Mouse (Mus musculus) thymus, adult 2 months (tissue): ENCODE measurements around the gene Pde10a. TPM values are rescaled to one million over a fixed set of nuclear protein-coding genes. Genes with fewer than 3 reads are reported as not detected.

Source experiments
- DNase-seq: peaks from one replicate; pipeline ENCODE4 v3.0.0; 2021
- H3K27ac ChIP-seq: fragments of 200-500 bp; 2 replicates; pipeline ENCODE4 v1.5.1; 2012; ENCODE audit warnings: low read length, control low read depth; ENCODE audit not compliant: control insufficient read depth, insufficient read depth
- H3K27me3 ChIP-seq: fragments of 200-500 bp; 2 replicates; pipeline ENCODE4 v1.6.1; 2012; ENCODE audit warnings: mild to moderate bottlenecking, low read length, moderate library complexity, mixed read lengths; ENCODE audit not compliant: control insufficient read depth, insufficient read depth
- H3K36me3 ChIP-seq: fragments of 200-500 bp; 2 replicates; pipeline ENCODE4 v1.6.1; 2012; ENCODE audit warnings: mild to moderate bottlenecking, low read length, moderate library complexity; ENCODE audit not compliant: control insufficient read depth, insufficient read depth
- H3K4me1 ChIP-seq: fragments of 200-500 bp; replicated peaks from 2 replicates; pipeline ENCODE4 v1.6.1; 2012; ENCODE audit warnings: low read length; ENCODE audit not compliant: control insufficient read depth, insufficient read depth
- H3K4me3 ChIP-seq: fragments of 200-500 bp; 2 replicates; pipeline ENCODE4 v1.5.1; 2012; ENCODE audit warnings: mild to moderate bottlenecking, low read length, control low read depth, moderate library complexity; ENCODE audit not compliant: control insufficient read depth, insufficient read depth
- CTCF ChIP-seq: fragments of 200-500 bp; IDR thresholded peaks from 2 replicates; pipeline ENCODE4 v1.5.1; 2012; ENCODE audit warnings: mild to moderate bottlenecking, control low read depth, low read length, moderate library complexity, borderline replicate concordance; ENCODE audit not compliant: control insufficient read depth, poor library complexity, insufficient read depth; ENCODE audit errors: extremely low read depth
- POLR2A ChIP-seq: fragments of 200-500 bp; IDR thresholded peaks from 2 replicates; pipeline ENCODE4 v1.6.1; 2012; ENCODE audit warnings: mild to moderate bottlenecking, low read length, control low read depth, moderate library complexity; ENCODE audit not compliant: control insufficient read depth, poor library complexity, insufficient read depth; ENCODE audit errors: extremely low read depth
- WGBS: fragments of 180-500 bp; shearing (Covaris S2); methylation state at CpG from one replicate; pipeline ENCODE4 v1.1.7; 2018; 5-methylcytosine and 5-hydroxymethylcytosine counted together
- polyA plus RNA-seq: library from polyadenylated mRNA; depleted of rRNA; stranded (reverse); fragments of >200 nt; gene quantifications from 2 replicates; pipeline ENCODE4 v1.2.3, GENCODE M21; 2012

Pde10a gene
- polyA plus RNA-seq, 1 experiment = 4.8 TPM

DNA sequence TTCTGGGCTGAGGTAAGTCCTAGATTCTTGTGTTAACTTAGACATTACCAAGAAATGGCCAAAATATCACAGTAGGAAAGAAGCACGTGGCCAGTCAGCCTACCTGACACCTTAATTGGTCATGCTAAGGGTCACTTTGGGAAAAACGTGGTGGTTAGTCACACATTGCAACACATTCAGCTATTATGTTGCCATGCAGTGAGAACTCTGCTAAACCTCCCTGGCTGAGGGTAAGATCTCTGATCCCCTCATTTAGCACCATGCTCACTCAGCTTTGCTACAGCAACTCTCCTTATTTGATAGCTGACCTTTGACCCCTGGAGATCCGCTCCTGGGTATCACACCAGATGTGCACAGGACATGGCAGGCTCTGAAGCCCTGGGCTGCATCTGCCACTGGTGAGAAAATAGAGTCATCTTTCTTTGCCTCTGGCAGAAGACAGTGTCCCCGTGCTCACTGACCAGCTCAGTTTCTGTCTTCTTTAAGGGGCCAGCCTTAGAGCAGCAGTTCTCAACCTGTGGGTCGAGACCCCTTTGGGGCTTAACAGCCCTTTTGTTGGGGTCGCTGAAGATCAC lies 449.7 kb downstream of the Pde10a start:
- no peaks in the 10 kb centered on the region for H3K27me3 ChIP-seq
- no peaks in the 10 kb centered on the region for H3K36me3 ChIP-seq
- no peak overlapping the region for H3K4me3 ChIP-seq
- no peak overlapping the region for H3K27ac ChIP-seq
- 91% methylated on average over 6 of the region's 6 CpGs for WGBS
- TF ChIP-seq CTCF (no peak), POLR2A (no peak)
- no peaks in the 10 kb centered on the region for H3K4me1 ChIP-seq
- DNase-seq = no peak

DNA sequence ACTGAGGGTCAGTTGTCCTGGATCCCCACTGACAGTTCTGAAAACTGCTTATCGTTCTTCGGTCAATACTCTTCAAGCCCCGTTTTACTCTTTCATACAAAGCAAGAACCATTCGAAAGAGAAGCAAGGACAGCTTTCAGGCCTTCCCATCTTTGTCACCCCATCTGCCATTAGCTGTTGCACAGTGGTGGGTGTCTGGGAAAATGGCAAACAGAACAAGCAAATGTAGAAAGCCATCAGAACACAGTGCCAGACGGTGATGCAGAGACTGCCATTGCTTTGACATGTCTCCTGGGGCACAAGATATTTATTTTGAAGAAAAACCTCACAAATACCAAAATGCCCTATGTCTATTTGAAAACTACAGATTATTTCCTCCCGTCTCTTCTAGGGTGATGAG lies 451.6 kb downstream of the Pde10a start:
- no peak for TF ChIP-seq CTCF
- no peak for TF ChIP-seq POLR2A
- 92% methylated on average over 6 of the region's 6 CpGs for WGBS
- H3K27me3 ChIP-seq = no peaks in the 10 kb centered on the region
- H3K27ac ChIP-seq = no peak overlapping the region
- H3K4me3 ChIP-seq = no peak overlapping the region
- H3K36me3 ChIP-seq = no peaks in the 10 kb centered on the region
- no peak for DNase-seq
- no peaks in the 10 kb centered on the region for H3K4me1 ChIP-seq

DNA sequence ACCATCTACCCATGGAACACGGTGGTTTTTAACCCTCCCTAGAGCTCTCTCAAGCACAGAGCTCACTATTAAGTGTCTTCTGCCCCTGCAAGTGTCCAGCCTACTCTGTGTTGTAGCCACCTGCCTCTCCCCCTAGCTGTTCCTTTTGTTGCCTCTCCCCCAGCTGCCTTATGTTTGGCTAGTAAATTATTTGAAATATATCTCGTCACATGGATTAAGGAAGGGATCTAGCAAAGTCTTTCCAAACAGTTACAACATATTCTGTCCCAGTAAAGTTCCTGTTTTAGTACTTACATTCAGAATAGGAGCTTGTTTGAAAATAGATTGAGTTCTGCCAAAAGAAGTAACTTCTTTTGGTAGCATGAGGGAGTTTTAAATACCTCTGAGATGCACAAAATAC lies 452.1 kb downstream of the Pde10a start:
- no peaks in the 10 kb centered on the region for H3K4me1 ChIP-seq
- WGBS = 77% methylated on average over 2 of the region's 2 CpGs
- TF ChIP-seq CTCF = no peak
- no peak for TF ChIP-seq POLR2A
- no peak for DNase-seq
- H3K4me3 ChIP-seq = no peak overlapping the region
- H3K27ac ChIP-seq = no peak overlapping the region
- no peaks in the 10 kb centered on the region for H3K36me3 ChIP-seq
- no peaks in the 10 kb centered on the region for H3K27me3 ChIP-seq

GRCm38 (mm10) chr17:8983576-8983975 lies 458.4 kb downstream of the Pde10a start:
- Histone ChIP-seq H3K4me1 (0 out of 2 replicates have a peak, but pooled peaks cover 3% of the 10 kb centered on the region), H3K36me3 (no peaks in the 10 kb centered on the region), H3K27me3 (no peaks in the 10 kb centered on the region), H3K27ac (no peak overlapping the region), H3K4me3 (no peak overlapping the region)
- no peak for DNase-seq
- 93% methylated on average over 2 of the region's 2 CpGs for WGBS
- TF ChIP-seq POLR2A (no peak), CTCF (no peak)

- Histone ChIP-seq H3K4me1 (peaks cover 5% of the 10 kb centered on the region), H3K36me3 (no peaks in the 10 kb centered on the region), H3K4me3 (no peak overlapping the region), H3K27ac (no peak overlapping the region), H3K27me3 (no peaks in the 10 kb centered on the region)
- no peak for DNase-seq
- TF ChIP-seq CTCF (no peak), POLR2A (no peak)
- 92% methylated on average over 5 of the region's 5 CpGs for WGBS
Measured at GRCm38 (mm10) chr17:8985714-8986113, 460.5 kb downstream of the Pde10a start.

DNA sequence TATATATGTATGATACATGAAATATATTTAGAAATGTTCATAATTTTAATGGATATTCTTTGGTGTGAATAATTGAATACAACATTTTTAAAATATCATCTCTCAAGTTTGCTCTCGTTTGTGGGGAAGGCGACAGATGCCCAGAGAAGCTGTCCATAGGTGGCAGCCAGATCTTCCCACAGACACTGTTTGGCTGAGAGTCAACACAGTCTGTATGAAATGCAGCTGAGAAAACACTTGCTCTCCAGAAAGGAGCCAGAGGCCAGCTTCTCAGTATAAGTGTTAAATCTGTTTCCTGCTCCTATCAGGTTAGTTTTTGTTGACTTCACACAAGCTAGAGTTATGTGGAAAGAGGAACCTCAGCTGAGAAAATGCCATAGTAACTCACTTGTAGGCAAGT lies 461.4 kb downstream of the Pde10a start:
- Histone ChIP-seq H3K27ac (no peak overlapping the region), H3K36me3 (no peaks in the 10 kb centered on the region), H3K27me3 (no peaks in the 10 kb centered on the region), H3K4me1 (peaks cover 5% of the 10 kb centered on the region), H3K4me3 (no peak overlapping the region)
- TF ChIP-seq CTCF = no peak
- no peak for TF ChIP-seq POLR2A
- DNase-seq = no peak
- 65% methylated on average over 2 of the region's 2 CpGs for WGBS

DNA sequence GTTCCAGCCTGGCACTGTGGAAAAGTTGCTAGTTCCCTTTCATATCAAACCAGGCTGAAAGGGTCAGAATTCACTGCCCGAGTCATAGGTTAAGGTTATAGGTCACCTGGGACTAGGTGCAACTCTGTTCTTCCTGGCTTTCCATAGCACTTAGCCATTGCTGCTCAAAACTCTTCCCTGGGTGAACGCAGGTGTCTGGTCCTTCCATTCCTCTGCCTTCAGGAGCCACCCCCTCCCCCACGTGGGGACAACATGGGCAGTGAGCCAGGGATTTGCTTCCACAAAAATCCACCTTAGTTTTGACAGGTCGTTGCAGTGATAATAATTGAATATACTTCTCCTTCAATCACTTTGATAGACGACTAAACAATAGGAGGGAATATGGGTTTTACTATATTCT lies 462.2 kb downstream of the Pde10a start:
- no peak for TF ChIP-seq CTCF
- TF ChIP-seq POLR2A = no peak

More for the DNA sequence above, 462.2 kb downstream of the Pde10a start:
- Histone ChIP-seq H3K36me3 (peaks cover 5% of the 10 kb centered on the region; the same call in 1 of the 2 replicates), H3K27ac (no peak overlapping the region), H3K4me3 (no peak overlapping the region), H3K27me3 (no peaks in the 10 kb centered on the region), H3K4me1 (peaks cover 5% of the 10 kb centered on the region)
- no peak for DNase-seq
- 91% methylated on average over 5 of the region's 5 CpGs for WGBS
